Mouse (Mus musculus): ENCODE results near the gene Dnttip2. TPM values are rescaled to one million over a fixed set of nuclear protein-coding genes. Genes with fewer than 3 reads are reported as not detected.

Dnttip2 gene
- polyA plus RNA-seq, 2 experiments = 24.0 to 37.0 TPM

DNA sequence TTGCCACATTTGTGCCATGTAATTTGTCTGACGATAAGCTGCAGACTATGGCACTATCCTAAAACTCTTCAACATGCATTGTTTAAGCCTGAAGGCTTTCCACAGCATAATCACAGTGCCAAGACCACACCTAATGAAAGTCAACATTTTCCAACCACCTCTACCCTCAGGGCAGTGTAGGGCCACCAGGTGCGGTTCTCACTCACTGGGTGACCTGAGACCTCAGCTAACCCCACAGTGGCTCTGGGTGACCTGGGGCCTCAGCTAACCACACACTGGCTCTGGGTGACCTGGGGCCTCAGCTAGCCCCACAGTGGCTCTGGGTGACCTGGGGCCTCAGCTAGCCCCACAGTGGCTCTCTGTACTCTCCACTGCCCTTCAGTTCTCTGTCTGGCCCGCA is 50.3 kb downstream of the Dnttip2 start:
- no peak overlapping the region for H3K27ac ChIP-seq
- no peak for DNase-seq (ENCODE audit: low read depth in 3 of 3, low spot score in 3 of 3)
- 62% methylated on average over 3 of the region's 3 CpGs for WGBS (ENCODE audit: insufficient replicate concordance)
- no peaks in the 10 kb centered on the region for H3K4me1 ChIP-seq (replicated peaks; ENCODE audit: control insufficient read depth in 2 of 2, insufficient read depth in 2 of 2, low read length in 1 of 2)
- no peak overlapping the region for H3K4me2 ChIP-seq (ENCODE audit: low read depth)
- H3K27me3 ChIP-seq (ENCODE audit: control insufficient read depth, insufficient read depth, low read length) = no peaks in the 10 kb centered on the region
- TF ChIP-seq EP300 (IDR thresholded peaks at IDR 0.05; ENCODE audit: low read depth) = no peak
- no peak for TF ChIP-seq CTCF (IDR thresholded peaks at IDR 0.05; ENCODE audit: low read depth)
- no peak for ATAC-seq (ENCODE audit: insufficient read depth)
- H3K9me3 ChIP-seq (ENCODE audit: control insufficient read depth, low read length) = no peaks in the 10 kb centered on the region
- no peaks in the 10 kb centered on the region for H3K36me3 ChIP-seq (replicated peaks; ENCODE audit: control insufficient read depth, insufficient read depth, low read depth)
- H3K9ac ChIP-seq (replicated peaks) = no peak overlapping the region
- no peak overlapping the region for H3K4me3 ChIP-seq (ENCODE audit: insufficient read depth in 1 of 2, low read depth in 2 of 2, low read length in 2 of 2)

DNA sequence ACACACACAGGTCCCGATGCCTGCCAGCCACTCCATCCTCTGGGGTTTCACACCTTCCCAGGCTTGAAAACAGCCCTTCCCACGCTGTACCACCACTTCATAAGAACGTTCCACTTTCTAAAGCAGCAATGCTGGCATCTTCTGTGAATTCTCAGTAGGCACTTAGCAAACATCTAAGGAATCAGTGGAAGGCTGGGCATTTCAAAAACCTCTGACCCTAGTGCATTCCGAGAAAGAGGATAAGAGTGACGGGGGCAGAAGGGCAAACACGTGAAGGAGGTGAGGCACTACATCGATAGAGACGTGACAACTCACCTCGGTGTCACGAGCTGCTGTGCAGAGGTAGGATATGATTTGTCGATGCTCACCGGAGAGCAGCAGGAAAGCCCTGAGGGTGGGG is 56.3 kb downstream of the Dnttip2 start:
- Histone ChIP-seq H3K27me3 (ENCODE audit: control insufficient read depth, insufficient read depth, low read length) (no peaks in the 10 kb centered on the region), H3K36me3 (replicated peaks; ENCODE audit: control insufficient read depth, insufficient read depth, low read depth) (no peaks in the 10 kb centered on the region), H3K27ac (no peak overlapping the region), H3K4me3 (ENCODE audit: insufficient read depth in 1 of 2, low read depth in 2 of 2, low read length in 2 of 2) (no peak overlapping the region), H3K9ac (replicated peaks) (no peak overlapping the region), H3K9me3 (ENCODE audit: control insufficient read depth, low read length) (no peaks in the 10 kb centered on the region), H3K4me1 (replicated peaks; ENCODE audit: control insufficient read depth in 2 of 2, insufficient read depth in 2 of 2, low read length in 1 of 2) (no peaks in the 10 kb centered on the region; a peak in 1 of 4 replicates), H3K4me2 (ENCODE audit: low read depth) (no peak overlapping the region)
- 59% methylated on average over 12 of the region's 12 CpGs for WGBS (ENCODE audit: insufficient replicate concordance)
- TF ChIP-seq EP300 (IDR thresholded peaks at IDR 0.05; ENCODE audit: low read depth) (no peak), CTCF (IDR thresholded peaks at IDR 0.05; ENCODE audit: low read depth) (no peak)
- DNase-seq (ENCODE audit: low read depth in 3 of 3, low spot score in 3 of 3) (no peak), ATAC-seq (ENCODE audit: insufficient read depth) (no peak)

DNA sequence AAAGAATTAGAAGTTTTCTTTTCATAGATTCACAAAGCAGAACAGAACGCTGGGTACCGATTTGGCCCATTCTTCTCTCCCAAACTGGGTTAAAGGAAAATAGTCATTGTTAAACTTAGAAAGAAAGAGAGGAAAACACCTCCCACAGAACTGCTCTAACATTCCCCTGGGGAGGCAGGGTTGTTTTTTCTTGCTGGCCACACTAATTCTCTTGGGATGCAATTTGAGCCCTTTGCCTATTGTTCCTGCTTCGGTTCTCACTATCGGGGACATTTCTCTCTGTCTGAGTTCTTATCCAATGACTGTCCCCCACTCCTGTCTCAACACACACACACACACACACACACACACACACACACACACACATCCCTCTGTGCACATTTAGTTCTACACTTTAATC is 59.3 kb downstream of the Dnttip2 start:
- no peak overlapping the region for H3K27ac ChIP-seq
- H3K9me3 ChIP-seq (ENCODE audit: control insufficient read depth, low read length) = no peaks in the 10 kb centered on the region
- TF ChIP-seq CTCF (IDR thresholded peaks at IDR 0.05; ENCODE audit: low read depth) (no peak), EP300 (IDR thresholded peaks at IDR 0.05; ENCODE audit: low read depth) (no peak)
- DNase-seq (ENCODE audit: low read depth in 3 of 3, low spot score in 3 of 3) = no peak
- H3K4me3 ChIP-seq (ENCODE audit: insufficient read depth in 1 of 2, low read depth in 2 of 2, low read length in 2 of 2) = no peak overlapping the region
- H3K4me1 ChIP-seq (replicated peaks; ENCODE audit: control insufficient read depth in 2 of 2, insufficient read depth in 2 of 2, low read length in 1 of 2) = peaks cover 0 to 3% of the 10 kb centered on the region in 2 experiments; a peak in 2 of 4 replicates
- ATAC-seq (ENCODE audit: insufficient read depth) = no peak
- no peaks in the 10 kb centered on the region for H3K27me3 ChIP-seq (ENCODE audit: control insufficient read depth, insufficient read depth, low read length)
- H3K4me2 ChIP-seq (ENCODE audit: low read depth) = no peak overlapping the region
- 61% methylated on average over 4 of the region's 4 CpGs for WGBS (ENCODE audit: insufficient replicate concordance)
- no peaks in the 10 kb centered on the region for H3K36me3 ChIP-seq (replicated peaks; ENCODE audit: control insufficient read depth, insufficient read depth, low read depth)
- no peak overlapping the region for H3K9ac ChIP-seq (replicated peaks)

DNA sequence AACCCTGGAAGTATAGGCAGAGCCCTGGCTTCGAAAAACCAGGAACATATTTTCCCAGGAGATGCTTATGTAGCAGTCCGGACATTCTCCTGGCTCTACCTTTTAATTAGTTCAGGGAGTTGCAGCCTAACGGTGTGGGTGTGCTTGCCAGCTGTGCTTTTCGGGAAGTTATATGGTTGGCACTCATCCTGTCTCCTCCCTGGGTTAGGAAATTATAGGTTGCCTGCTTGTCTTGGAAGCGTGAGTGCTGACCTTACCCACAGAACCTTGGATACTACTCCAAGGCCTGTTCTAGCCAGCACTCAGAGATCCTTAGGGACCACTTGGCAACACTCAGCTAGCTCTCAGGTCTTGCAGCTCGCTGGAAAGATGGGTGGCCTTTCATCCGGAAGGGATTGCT is 59.7 kb downstream of the Dnttip2 start:
- H3K36me3 ChIP-seq (replicated peaks; ENCODE audit: control insufficient read depth, insufficient read depth, low read depth) = no peaks in the 10 kb centered on the region

DNA sequence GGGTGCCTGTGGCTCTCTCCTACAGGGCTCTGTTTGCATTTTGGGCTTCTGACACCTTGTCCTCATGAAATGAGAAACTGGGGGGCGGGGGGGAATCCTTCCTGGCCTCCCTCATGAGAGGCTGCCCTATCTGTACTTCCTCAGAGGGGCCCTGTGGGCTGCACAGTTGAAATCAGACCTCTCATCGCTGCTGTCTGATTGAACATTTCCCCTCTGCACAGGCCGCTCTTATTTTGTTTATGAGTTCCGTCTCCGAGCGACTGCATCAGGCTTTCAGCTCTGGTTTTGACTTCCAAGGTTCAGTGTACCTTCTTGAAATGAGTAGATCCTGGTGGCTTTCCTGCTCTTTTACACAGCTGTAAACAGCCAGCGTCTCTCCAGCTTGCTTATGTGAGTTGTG is 60.2 kb downstream of the Dnttip2 start:
- Histone ChIP-seq H3K9ac (replicated peaks) (no peak overlapping the region), H3K4me3 (ENCODE audit: insufficient read depth in 1 of 2, low read depth in 2 of 2, low read length in 2 of 2) (no peak overlapping the region), H3K27me3 (ENCODE audit: control insufficient read depth, insufficient read depth, low read length) (no peaks in the 10 kb centered on the region), H3K4me2 (ENCODE audit: low read depth) (no peak overlapping the region), H3K9me3 (ENCODE audit: control insufficient read depth, low read length) (no peaks in the 10 kb centered on the region), H3K4me1 (replicated peaks; ENCODE audit: control insufficient read depth in 2 of 2, insufficient read depth in 2 of 2, low read length in 1 of 2) (peaks cover 0 to 6% of the 10 kb centered on the region in 2 experiments; a peak in 2 of 4 replicates), H3K36me3 (replicated peaks; ENCODE audit: control insufficient read depth, insufficient read depth, low read depth) (no peaks in the 10 kb centered on the region), H3K27ac (no peak overlapping the region)
- TF ChIP-seq CTCF (IDR thresholded peaks at IDR 0.05; ENCODE audit: low read depth) = no peak
- TF ChIP-seq EP300 (IDR thresholded peaks at IDR 0.05; ENCODE audit: low read depth) = no peak
- no peak for DNase-seq (ENCODE audit: low read depth in 3 of 3, low spot score in 3 of 3)
- ATAC-seq (ENCODE audit: insufficient read depth) = no peak
- 18% methylated on average over 7 of the region's 7 CpGs for WGBS (ENCODE audit: insufficient replicate concordance)

More for the DNA sequence above, 59.7 kb downstream of the Dnttip2 start:
- no peak overlapping the region for H3K4me2 ChIP-seq (ENCODE audit: low read depth)
- TF ChIP-seq EP300 (IDR thresholded peaks at IDR 0.05; ENCODE audit: low read depth) = no peak
- no peak for TF ChIP-seq CTCF (IDR thresholded peaks at IDR 0.05; ENCODE audit: low read depth)
- no peaks in the 10 kb centered on the region for H3K27me3 ChIP-seq (ENCODE audit: control insufficient read depth, insufficient read depth, low read length)
- ATAC-seq (ENCODE audit: insufficient read depth) (no peak), DNase-seq (ENCODE audit: low read depth in 3 of 3, low spot score in 3 of 3) (no peak)
- H3K9me3 ChIP-seq (ENCODE audit: control insufficient read depth, low read length) = no peaks in the 10 kb centered on the region
- peaks cover 0 to 5% of the 10 kb centered on the region in 2 experiments; a peak in 2 of 4 replicates for H3K4me1 ChIP-seq (replicated peaks; ENCODE audit: control insufficient read depth in 2 of 2, insufficient read depth in 2 of 2, low read length in 1 of 2)
- no peak overlapping the region for H3K9ac ChIP-seq (replicated peaks)
- H3K4me3 ChIP-seq (ENCODE audit: insufficient read depth in 1 of 2, low read depth in 2 of 2, low read length in 2 of 2) = no peak overlapping the region
- no peak overlapping the region for H3K27ac ChIP-seq
- WGBS (ENCODE audit: insufficient replicate concordance) = 40% methylated on average over 7 of the region's 7 CpGs

MicroRNAs encoded within 50 kb of the gene (microRNA counts, 519-probe panel; counts per million panel counts)
- 69.9 counts per million for microRNA mmu-miR-760

Small RNA genes lying within 50 kb of the gene (microRNA-seq; reads per million reads assigned to microRNA genes)
- gene Gm22903 (not detected), gene Mir760 (6.3 reads per million, percentile 13 among the genes with 10 or more reads in this experiment)

Other genes with a start within 250 kb of the Dnttip2 start
- 0.35 TPM in 2 replicates for gene Abca4, start 229.9 kb upstream of the Dnttip2 start, polyA plus RNA-seq (2012; rRNA removed)
- 0.53 and 0.69 TPM in 2 replicates for gene Abca4, start 229.9 kb upstream of the Dnttip2 start, polyA plus RNA-seq (2014; fragmentation: Nextera tagmentation; extraction: Ambion mirVana)
- gene Gclm, start 28.8 kb upstream of the Dnttip2 start, polyA plus RNA-seq (2012; rRNA removed) = 95.7 and 140 TPM in 2 replicates
- 360 and 422 TPM in 2 replicates for gene Gclm, start 28.8 kb upstream of the Dnttip2 start, polyA plus RNA-seq (2014; fragmentation: Nextera tagmentation; extraction: Ambion mirVana)
- gene Bcar3, start 19.7 kb downstream of the Dnttip2 start, polyA plus RNA-seq (2012; rRNA removed) = 3.5 and 4.2 TPM in 2 replicates
- 3.1 and 3.5 TPM in 2 replicates for gene Bcar3, start 19.7 kb downstream of the Dnttip2 start, polyA plus RNA-seq (2014; fragmentation: Nextera tagmentation; extraction: Ambion mirVana)